In genomic region chr10:80998778-80999177, GRCm38 (mm10) we compare ENCODE assay signal across 9 mouse cellular contexts. TPM values are rescaled to one million over a fixed set of nuclear protein-coding genes. Genes with fewer than 3 reads are reported as not detected.
DNase-seq lines count a peak whose midpoint lies in the region; ATAC-seq and TF ChIP-seq lines count a peak whose summit lies in the region.
"Had no signal": no experiment of that assay in that cellular context is flagged by ENCODE, and none has a peak within 500 bp of the region (broad histone marks: within the 10 kb centered on the region; RNA-seq: fewer than 3 reads in every experiment).

No protein-coding gene starts in this region.

- H3K4me1 ChIP-seq in ES-E14 (ENCODE audit: control insufficient read depth in 2 of 2, insufficient read depth in 2 of 2, low read length in 2 of 2, poor library complexity in 1 of 2), result peaks cover 0 to 16% of the 10 kb centered on the region in 2 experiments; a peak in 1 of 4 replicates
- peaks cover 7% of the 10 kb centered on the region; the same call in 1 of the 2 replicates for H3K4me1 ChIP-seq in liver, postnatal 0 days (ENCODE audit: insufficient read depth)

- TF ChIP-seq EP300 in liver, postnatal 0 days (IDR thresholded peaks at IDR 0.05; ENCODE audit: low read depth), result no peak

- ATAC-seq in liver, postnatal 0 days, result peak; percentile 24

- H3K4me3 ChIP-seq in layer of hippocampus, adult 2 months, result no peak overlapping the region
- no peak overlapping the region for H3K4me3 ChIP-seq in ES-E14 (ENCODE audit: insufficient read depth in 1 of 2, low read depth in 1 of 2, low read length in 2 of 2, poor library complexity in 1 of 2, severe bottlenecking in 1 of 2)
- H3K4me3 ChIP-seq in liver, postnatal 0 days (ENCODE audit: low read depth, low read length), result no peak overlapping the region
- H3K4me3 ChIP-seq: heart, embryonic 15.5 days had no signal

- WGBS in liver, postnatal 0 days (ENCODE audit: insufficient replicate concordance), result 6% methylated on average over 12 of the region's 12 CpGs

- peaks cover 5% of the 10 kb centered on the region for H3K27me3 ChIP-seq in liver, postnatal 0 days (ENCODE audit: insufficient read depth, low read length)

- H3K9ac ChIP-seq in ES-E14 (ENCODE audit: insufficient read depth, low read depth, low read length, poor library complexity, severe bottlenecking), result no peak overlapping the region
- no peak overlapping the region for H3K9ac ChIP-seq in liver, postnatal 0 days (replicated peaks)
- H3K9ac ChIP-seq: heart, embryonic 15.5 days had no signal

- peak; percentile 64 to 67 for DNase-seq in layer of hippocampus, adult 2 months (ENCODE audit: low spot score in 2 of 2)
- no peak for DNase-seq in layer of hippocampus, adult 9-10 months (ENCODE audit: low spot score)
- DNase-seq in ES-E14 (ENCODE audit: low read depth, low spot score), result peak; percentile 82
- peak; percentile 29 for DNase-seq in c-Kit-negative CD71-positive TER-119-positive erythroid progenitor cells, embryonic 14.5 days (ENCODE audit: low read depth, low spot score)
- DNase-seq in heart, postnatal 10 days, result peak; percentile 48 to 66
- peak; percentile 71 for DNase-seq in liver, postnatal 0 days
- peak; percentile 58 to 63 for DNase-seq in spleen, postnatal 36 days (ENCODE audit: low spot score in 2 of 2)
- DNase-seq in Muller cell, postnatal 12 days (ENCODE audit: inconsistent ontology term), result no peak

- no peaks in the 10 kb centered on the region for H3K9me3 ChIP-seq in ES-E14 (ENCODE audit: control insufficient read depth, insufficient read depth, low read depth, low read length)
- H3K9me3 ChIP-seq in liver, postnatal 0 days (ENCODE audit: low read length), result no peaks in the 10 kb centered on the region
- H3K9me3 ChIP-seq: heart, embryonic 15.5 days had no signal

- H3K36me3 ChIP-seq in ES-E14 (ENCODE audit: control insufficient read depth, insufficient read depth, low read length, poor library complexity, severe bottlenecking), result no peaks in the 10 kb centered on the region
- H3K36me3 ChIP-seq in liver, postnatal 0 days (replicated peaks; ENCODE audit: insufficient read depth, low read length), result no peaks in the 10 kb centered on the region
- H3K36me3 ChIP-seq: heart, embryonic 15.5 days had no signal

- peak; percentile 83 for TF ChIP-seq CTCF in layer of hippocampus, adult 2 months (conservative IDR thresholded peaks at IDR 0.05)
- peak; percentile 75 for TF ChIP-seq CTCF in liver, postnatal 0 days (IDR thresholded peaks at IDR 0.05; ENCODE audit: low read depth)

- H3K27ac ChIP-seq in layer of hippocampus, adult 2 months, result peak overlapping the region; percentile 70
- H3K27ac ChIP-seq in ES-E14 (ENCODE audit: insufficient read depth, low read depth, low read length, poor library complexity, severe bottlenecking), result no peak overlapping the region
- no peak overlapping the region for H3K27ac ChIP-seq in liver, postnatal 0 days (ENCODE audit: low read depth)
- H3K27ac ChIP-seq: heart, embryonic 15.5 days had no signal

- H3K4me2 ChIP-seq in liver, postnatal 0 days (ENCODE audit: low read depth, low read length), result no peak overlapping the region
- H3K4me2 ChIP-seq: heart, embryonic 15.5 days had no signal

- intact Hi-C loops in heart, postnatal 10 days (cut with DNase I), result loop anchor here (1.0 to 5.0 kb wide), 4 partner anchors 176 to 256 kb away; partner anchors contain the start of genes Amh and Ap3d1

- in situ Hi-C loops in ES-E14 (cut with MboI; ENCODE audit: low sequenced_read_pairs in 2 of 2, unreplicated experiment in 2 of 2), result loop anchor here in 1 of 2 experiments (5.0 kb wide), 1 partner anchor 111 kb away; no protein-coding TSS in a partner anchor

TF ChIP-seq in ES-E14, 5 proteins besides CTCF, POLR2A, EP300 and RAD21:
- TF ChIP-seq ZNF384 (IDR thresholded peaks at IDR 0.05; ENCODE audit: low read depth, low read length) (peak; percentile 93), ZC3H11A (IDR thresholded peaks at IDR 0.05; ENCODE audit: borderline replicate concordance, low read depth, low read length) (peak; percentile 41; the same call in 1 of the 2 replicates), CHD2 (IDR thresholded peaks at IDR 0.05; ENCODE audit: low read depth, low read length) (no peak), MAFK (IDR thresholded peaks at IDR 0.05; ENCODE audit: insufficient read depth, low read depth, low read length) (no peak), HCFC1 (IDR thresholded peaks at IDR 0.05; ENCODE audit: borderline replicate concordance, insufficient read depth, low read length) (peak; percentile 35; the same call in 1 of the 2 replicates)

RNA-seq across cellular contexts. Expression of gene Gng7, which starts 16.0 kb away (rescaled TPM):
- 100 to 1,000 TPM; 161 to 176 TPM for total RNA-seq in layer of hippocampus, adult 2 months (2021)
- total RNA-seq in ES-E14 (2012; rRNA removed), result 0.79 and 0.94 TPM in 2 replicates
- 1 to 10 TPM in 1 of 2 experiments, under 1 TPM in 1; 0.67 to 1.1 TPM for total RNA-seq in heart, postnatal 10 days (2021)
- polyA plus RNA-seq in liver, postnatal 0 days (2015; fragmentation: Nextera tagmentation; extraction: Ambion mirVana), result 1.3 TPM in 2 replicates

RNA-seq across cellular contexts. Expression of gene Diras1, which starts 26.7 kb away (rescaled TPM):
- total RNA-seq in layer of hippocampus, adult 2 months (2021), result 100 to 1,000 TPM in 1 of 2 experiments, 10 to 100 TPM in 1; 95.2 to 100 TPM
- total RNA-seq in ES-E14 (2012; rRNA removed), result 1.1 and 1.3 TPM in 2 replicates
- total RNA-seq in heart, postnatal 10 days (2021), result not detected
- not detected in 2 replicates for polyA plus RNA-seq in liver, postnatal 0 days (2015; fragmentation: Nextera tagmentation; extraction: Ambion mirVana)
- polyA plus RNA-seq: heart, embryonic 15.5 days had no signal

RNA-seq across cellular contexts. Expression of gene Slc39a3, which starts 38.4 kb away (rescaled TPM):
- total RNA-seq in layer of hippocampus, adult 2 months (2021), result 10 to 100 TPM; 60.8 to 66.1 TPM
- total RNA-seq in ES-E14 (2012; rRNA removed), result 12.6 and 13.1 TPM in 2 replicates
- 10 to 100 TPM; 11.5 to 13.0 TPM for total RNA-seq in heart, postnatal 10 days (2021)
- 4.6 and 4.7 TPM in 2 replicates for polyA plus RNA-seq in liver, postnatal 0 days (2015; fragmentation: Nextera tagmentation; extraction: Ambion mirVana)

Comparison
In these comparisons a context has a peak if more than half of its experiments do, and no peak if none do; other contexts are left out.
1. DNase-seq: peak in layer of hippocampus, adult 2 months (2 of 2), ES-E14 (single experiment), c-Kit-negative CD71-positive TER-119-positive erythroid progenitor cells, embryonic 14.5 days (single experiment), heart, postnatal 10 days (2 of 2), liver, postnatal 0 days (single experiment) and spleen, postnatal 36 days (2 of 2); none in layer of hippocampus, adult 9-10 months (single experiment) and Muller cell, postnatal 12 days (single experiment).
2. RNA of gene Gng7, which starts 16.0 kb away (total RNA-seq): 161 to 176 TPM in layer of hippocampus, adult 2 months; 0.67 to 1.1 TPM in heart, postnatal 10 days and 0.79 to 0.94 TPM in ES-E14; every median in the first group is over 10 times any median in the second.
3. RNA of gene Diras1, which starts 26.7 kb away (total RNA-seq): 95.2 to 100 TPM in layer of hippocampus, adult 2 months; 1.1 to 1.3 TPM in ES-E14 and not detected in heart, postnatal 10 days; every median in the first group is over 10 times any median in the second.